Mouse (Mus musculus) hematopoietic stem cell, adult 5-6 weeks (primary cell): ENCODE results near the gene Pabpn1l. TPM values are rescaled to one million over a fixed set of nuclear protein-coding genes. Genes with fewer than 3 reads are reported as not detected.

Experiments
- ATAC-seq, 2 experiments: fragments of 125-278 bp in 1 of 2; replicated peaks in 1 of 2; 2 replicates each; pipeline ENCODE4 v1.8.0; 2016 to 2017; ENCODE audit warnings: inconsistent platforms in 2 of 2, mild to moderate bottlenecking in 2 of 2, moderate number of reproducible peaks in 2 of 2, low read depth in 1 of 2, moderate TSS enrichment in 1 of 2; ENCODE audit not compliant: low FRiP score in 2 of 2, poor library complexity in 2 of 2, severe bottlenecking in 2 of 2, insufficient read depth in 1 of 2, low TSS enrichment in 1 of 2
- total RNA-seq: library from RNA; stranded (forward); fragments of 172-1452, 232-1000 nt; gene quantifications from 2 replicates; pipeline ENCODE4 v1.2.3, GENCODE M21; 2017

Pabpn1l gene
- total RNA-seq, 1 experiment from 2014 or later, result not detected

- ATAC-seq, result no peak
Measured at GRCm38 (mm10) chr8:122629388-122629787, 6.8 kb upstream of the Pabpn1l start.

- ATAC-seq, result peak in 1 of 2 experiments; percentile 54; a peak in 2 of 4 replicates
Measured at GRCm38 (mm10) chr8:122626896-122627295, 4.4 kb upstream of the Pabpn1l start.

DNA sequence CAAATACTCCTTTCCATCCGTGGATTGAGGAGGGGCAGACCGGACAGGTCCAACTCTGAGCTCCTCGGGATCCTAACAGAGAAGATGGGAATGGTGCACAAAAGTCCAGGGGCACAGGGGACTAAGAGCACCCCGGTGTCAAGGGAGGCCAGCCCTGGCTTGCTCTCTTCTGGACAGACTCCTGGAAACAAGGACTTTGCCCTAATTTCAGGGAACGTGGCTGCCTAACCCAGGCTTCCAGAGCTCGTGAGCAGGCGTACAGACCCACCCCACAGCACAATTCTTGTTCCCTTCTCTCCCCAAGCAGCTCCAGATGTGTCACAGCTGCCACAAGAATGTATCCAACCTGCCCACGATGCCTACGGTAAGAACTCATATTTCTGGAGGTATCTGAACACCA, 3.3 kb upstream of the Pabpn1l start:
- no peak for ATAC-seq

DNA sequence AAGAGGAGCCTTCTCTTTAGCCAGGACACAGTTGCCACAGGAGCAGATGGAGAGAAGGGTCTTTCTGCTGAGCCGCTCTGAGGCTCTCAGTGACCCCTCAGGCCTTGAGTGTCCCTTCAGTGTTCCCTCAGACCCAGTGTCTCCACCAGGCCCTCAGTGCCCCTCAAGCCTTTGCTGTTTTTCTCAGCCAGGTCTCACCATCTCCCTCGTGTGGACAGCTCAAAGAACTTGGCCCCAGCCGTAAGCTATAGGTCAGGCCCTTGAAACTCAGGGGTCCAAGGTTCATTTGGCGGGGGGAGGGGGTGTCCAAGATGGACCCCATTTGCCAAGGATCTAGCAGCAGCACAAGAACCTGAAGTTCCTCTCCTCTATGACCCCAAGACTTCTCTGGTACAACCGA, 2.1 kb upstream of the Pabpn1l start:
- ATAC-seq, result no peak

DNA sequence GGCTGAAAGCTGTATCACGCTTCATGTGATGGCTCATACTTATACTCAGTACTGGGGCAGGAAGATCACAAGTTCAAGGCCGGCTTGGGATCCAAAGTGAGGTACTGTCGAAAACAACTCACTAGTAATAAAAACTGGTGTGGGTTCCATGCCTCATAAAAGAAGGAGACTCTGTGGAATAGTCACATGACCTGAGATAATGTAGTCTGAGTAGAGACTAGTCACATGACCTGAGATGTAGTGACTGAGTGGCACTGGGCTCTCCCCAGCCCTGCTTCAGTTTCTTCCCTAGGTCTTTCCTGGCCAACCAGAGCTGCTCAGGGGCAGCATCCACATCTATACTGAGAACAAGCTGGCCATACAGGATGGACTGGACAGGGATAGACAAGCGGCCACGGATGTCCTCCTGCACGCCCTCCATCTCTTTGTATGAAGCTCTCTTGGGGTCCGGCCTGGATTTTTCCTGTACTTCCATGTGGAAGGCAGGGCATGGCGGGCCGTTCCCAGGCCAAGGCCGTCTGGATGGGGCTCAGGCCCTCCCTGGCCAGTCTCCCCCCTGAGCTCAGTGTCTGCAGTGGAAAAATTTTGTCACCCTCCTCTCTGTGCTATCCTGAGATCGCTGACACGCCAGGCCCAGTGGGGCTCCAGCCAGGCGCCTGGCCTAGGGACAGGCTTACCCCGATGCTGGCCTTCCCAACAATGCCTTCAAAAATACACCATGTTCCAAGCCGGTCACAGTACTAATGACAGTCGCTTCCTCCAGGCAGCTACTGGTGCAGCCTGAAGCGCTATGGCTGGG, 1.5 kb upstream of the Pabpn1l start:
- no peak for ATAC-seq

- no peak for ATAC-seq
Measured at GRCm38 (mm10) chr8:122620446-122620845, 2.1 kb downstream of the Pabpn1l start.

GRCm38 (mm10) chr8:122618660-122619378, 3.7 kb downstream of the Pabpn1l start:
- no peak for ATAC-seq

GRCm38 (mm10) chr8:122617947-122618546, 4.5 kb downstream of the Pabpn1l start:
- peak; percentile 68; a peak in 3 of 4 replicates for ATAC-seq

DNA sequence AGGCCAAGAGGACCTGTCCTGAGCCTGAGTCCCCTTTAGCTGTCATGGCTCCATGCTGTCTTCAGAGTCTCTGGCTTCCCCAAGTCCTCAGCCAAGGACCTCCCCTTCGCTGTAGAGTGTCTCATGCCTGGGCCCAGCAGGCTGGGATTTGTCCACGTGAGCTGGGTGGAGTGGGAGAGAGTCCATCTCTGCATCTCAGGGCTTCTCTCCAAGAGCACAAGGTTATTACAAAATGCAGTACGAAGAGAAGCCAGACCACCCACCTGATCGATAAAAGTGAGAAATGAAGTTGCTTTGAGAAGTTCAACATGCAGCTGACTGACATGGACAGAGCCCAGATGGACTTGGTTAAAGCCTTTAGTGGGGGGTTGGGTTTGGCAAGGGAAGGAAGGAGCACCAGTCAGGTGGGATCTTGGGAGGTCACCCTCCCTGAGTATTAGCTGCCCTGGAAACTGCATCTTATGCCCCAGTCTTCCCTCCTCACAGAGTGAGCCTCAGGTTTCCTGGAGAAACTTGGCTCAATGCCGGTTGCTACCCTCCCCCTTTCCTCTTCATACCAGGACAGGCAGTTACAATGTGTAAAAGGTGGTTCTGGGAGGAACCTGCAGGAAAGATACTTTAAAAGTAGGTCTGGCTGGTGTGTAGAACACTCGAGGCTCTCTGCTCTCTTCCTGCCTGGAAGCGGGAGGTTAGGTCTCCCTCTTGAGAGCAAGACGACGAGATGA, 6.2 kb downstream of the Pabpn1l start:
- ATAC-seq, result no peak

GRCm38 (mm10) chr8:122611295-122612133, 11.0 kb downstream of the Pabpn1l start, which contains the start of the genes Galns and Trappc2l:
Gene Galns (minus strand): TSS chr8:122611463.
Gene Trappc2l (plus strand): TSS chr8:122611640.
- peak; percentile 97 to 98 for ATAC-seq

GRCm38 (mm10) chr8:122610612-122611277, 11.8 kb downstream of the Pabpn1l start:
- peak; percentile 25 to 45 for ATAC-seq

GRCm38 (mm10) chr8:122610209-122610608, 12.3 kb downstream of the Pabpn1l start:
- no peak for ATAC-seq

DNA sequence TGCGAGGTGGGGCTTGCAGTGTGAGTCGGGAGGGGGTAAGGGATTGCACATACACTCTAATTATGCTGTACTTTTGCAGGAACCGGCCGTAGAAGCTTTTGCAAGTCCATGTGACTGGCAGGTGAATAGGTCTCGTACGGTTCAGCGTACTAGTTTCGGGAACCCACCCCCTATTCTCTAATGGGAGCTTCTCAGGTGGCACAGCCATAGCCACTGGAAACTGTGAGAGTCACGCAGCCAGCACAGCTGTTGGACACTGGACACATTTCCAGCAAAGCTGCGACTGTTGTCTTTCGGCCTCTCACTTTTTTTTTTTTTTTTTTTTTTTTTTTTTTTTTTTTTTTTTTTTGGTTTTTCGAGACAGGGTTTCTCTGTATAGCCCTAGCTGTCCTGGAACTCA, 15.7 kb downstream of the Pabpn1l start:
- no peak for ATAC-seq

- no peak for ATAC-seq
Measured at GRCm38 (mm10) chr8:122605367-122605766, 17.2 kb downstream of the Pabpn1l start.

DNA sequence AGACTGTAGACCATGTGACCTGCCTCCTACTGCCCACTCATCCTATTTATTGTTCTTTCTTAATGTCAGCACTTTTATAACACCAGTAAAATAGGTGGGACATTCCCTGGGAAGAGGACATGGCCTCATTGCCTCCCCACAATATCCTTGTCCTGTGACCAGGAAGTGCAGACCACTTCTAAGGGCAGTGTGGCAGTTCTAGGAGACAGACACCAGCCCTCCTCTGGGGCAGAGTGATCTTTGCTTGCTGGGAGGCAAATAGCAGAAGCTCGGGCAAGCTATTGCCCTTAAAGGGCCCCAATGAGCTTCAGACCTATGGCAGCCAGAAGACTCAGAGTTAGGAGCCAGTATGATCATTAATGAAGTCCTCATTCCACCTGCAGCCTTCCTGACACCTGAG, 17.9 kb downstream of the Pabpn1l start:
- no peak for ATAC-seq

DNA sequence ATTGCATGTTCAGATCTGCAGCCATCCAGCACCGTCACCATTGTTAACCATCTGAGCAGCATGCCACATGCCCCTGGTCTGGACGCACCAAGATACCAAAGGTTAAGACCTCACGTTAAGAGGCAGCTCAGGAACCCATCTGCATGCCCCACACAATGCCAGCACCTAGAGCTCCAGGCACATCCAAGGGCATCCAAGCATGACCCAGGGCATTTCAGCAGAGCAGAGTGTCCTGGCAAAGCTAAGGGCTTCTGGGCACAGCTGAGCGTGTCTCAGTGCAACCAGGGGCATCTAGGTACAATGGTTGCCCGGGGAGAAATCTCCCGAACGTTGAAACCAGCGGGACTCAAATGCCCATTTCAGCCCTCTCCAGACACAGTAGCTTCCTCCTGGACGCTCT, 21.9 kb downstream of the Pabpn1l start:
- no peak for ATAC-seq
